Mouse (Mus musculus) C2C12 (cell line): Measurements from ENCODE around the gene Ppp1r18. TPM values are rescaled to one million over a fixed set of nuclear protein-coding genes. Genes with fewer than 3 reads are reported as not detected.
A peak's percentile ranks its signal among the peaks of the same experiment; 100 is the strongest.

ENCODE experiments used
- H3K27me3 ChIP-seq: one replicate; pipeline ENCODE4 v1.6.1; 2011; ENCODE audit not compliant: control insufficient read depth, insufficient read depth, insufficient read length
- H3K36me3 ChIP-seq: one replicate; pipeline ENCODE4 v1.6.1; 2011; ENCODE audit not compliant: control insufficient read depth, insufficient read depth
- H3K4me3 ChIP-seq: one replicate; pipeline ENCODE4 v1.5.1; 2011; ENCODE audit warnings: mild to moderate bottlenecking, control low read depth; ENCODE audit not compliant: poor library complexity, insufficient read depth, severe bottlenecking
- H3K79me2 ChIP-seq: one replicate; pipeline ENCODE4 v1.6.1; 2011; ENCODE audit not compliant: control insufficient read depth, insufficient read depth
- H3K79me3 ChIP-seq: one replicate; pipeline ENCODE4 v1.6.1; 2011; ENCODE audit warnings: low read depth, control low read depth
- H3ac ChIP-seq: one replicate; pipeline ENCODE3; 2011; ENCODE audit warnings: low read depth; ENCODE audit not compliant: control insufficient read depth, insufficient read length
- CEBPB ChIP-seq: IDR thresholded peaks from one replicate; pipeline ENCODE4 v1.6.1; 2011; ENCODE audit warnings: low read depth, mild to moderate bottlenecking, control low read depth, moderate library complexity
- CTCF ChIP-seq: IDR thresholded peaks from one replicate; pipeline ENCODE4 v1.5.1; 2011; ENCODE audit not compliant: control insufficient read depth, insufficient read depth, insufficient read length
- FOSL1 ChIP-seq: IDR thresholded peaks from one replicate; pipeline ENCODE4 v1.8.0; 2011; ENCODE audit warnings: mild to moderate bottlenecking, low read length; ENCODE audit not compliant: poor library complexity, insufficient read depth, severe bottlenecking
- MAX ChIP-seq: IDR thresholded peaks from one replicate; pipeline ENCODE4 v1.6.1; 2011; ENCODE audit warnings: mild to moderate bottlenecking, control low read depth
- MYOD1 ChIP-seq: IDR thresholded peaks from one replicate; pipeline ENCODE4 v1.6.1; 2011; ENCODE audit warnings: low read depth; ENCODE audit not compliant: control insufficient read depth, insufficient read length
- MYOG ChIP-seq: IDR thresholded peaks from one replicate; pipeline ENCODE4 v1.6.1; 2011; ENCODE audit not compliant: control insufficient read depth, insufficient read length; ENCODE audit errors: extremely low read depth
- USF1 ChIP-seq: IDR thresholded peaks from one replicate; pipeline ENCODE4 v1.6.1; 2011; ENCODE audit warnings: low read depth, mild to moderate bottlenecking, control low read depth, moderate library complexity
- polyA plus RNA-seq: library from polyadenylated mRNA; unstranded; fragments of >200 nt; fragmentation: generic; extraction: Trizol; gene quantifications from one replicate; pipeline ENCODE4 v1.2.1, GENCODE M21; 2012; ENCODE audit warnings: missing spikeins

The Ppp1r18 gene
- polyA plus RNA-seq, 1 experiment = 84.2 TPM

DNA sequence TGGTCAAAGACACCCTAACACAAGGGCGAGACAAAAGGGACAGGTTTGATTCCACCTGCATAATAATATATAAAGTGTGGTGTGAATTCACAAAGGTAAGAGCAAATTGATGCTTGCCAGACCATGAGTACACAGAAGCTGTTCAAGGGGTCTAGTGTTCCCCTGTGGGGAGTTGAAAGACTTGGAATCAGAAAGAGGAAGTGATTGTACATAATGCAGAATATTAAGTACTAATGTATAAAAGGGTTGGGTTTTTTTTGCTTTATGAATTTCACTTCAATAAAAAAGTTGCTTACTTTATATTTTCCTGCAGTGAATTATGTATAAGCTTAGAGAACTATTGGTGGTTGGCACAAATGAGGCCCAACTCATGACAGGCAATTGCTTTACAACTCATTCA, 6.0 kb upstream of the Ppp1r18 start:
- Histone ChIP-seq H3ac (no peak overlapping the region), H3K79me3 (peaks cover 2% of the 10 kb centered on the region), H3K36me3 (peaks cover 36% of the 10 kb centered on the region), H3K4me3 (no peak overlapping the region), H3K79me2 (peaks cover 13% of the 10 kb centered on the region), H3K27me3 (no peaks in the 10 kb centered on the region)
- TF ChIP-seq USF1 (no peak), MAX (no peak), CEBPB (no peak), CTCF (no peak), MYOD1 (no peak)

DNA sequence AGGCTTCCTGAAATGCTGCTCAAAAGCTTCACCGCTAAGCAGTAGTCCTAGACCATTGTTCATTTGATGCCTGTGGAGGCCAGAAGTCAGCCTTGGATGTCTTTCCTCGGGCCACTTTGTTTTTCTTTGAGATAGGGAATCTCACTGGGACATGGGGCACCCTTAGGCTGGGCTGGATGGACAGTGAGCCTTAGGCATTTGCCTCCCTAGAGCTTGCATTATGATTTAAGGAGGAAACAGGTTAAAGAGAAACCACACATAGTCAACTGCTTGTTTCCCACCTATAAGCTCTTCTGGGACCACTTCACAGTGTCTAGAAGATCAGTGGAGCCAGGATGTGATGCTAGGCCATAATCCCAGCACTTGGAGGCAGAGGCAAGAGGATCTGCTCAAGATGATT, 5.6 kb upstream of the Ppp1r18 start:
- TF ChIP-seq MYOG = no peak
- no peak for TF ChIP-seq CTCF
- TF ChIP-seq MYOD1 = no peak
- no peak for TF ChIP-seq FOSL1
- TF ChIP-seq USF1 = no peak
- TF ChIP-seq MAX = no peak
- no peak for TF ChIP-seq CEBPB
- Histone ChIP-seq H3K79me3 (peaks cover 2% of the 10 kb centered on the region), H3K36me3 (peaks cover 33% of the 10 kb centered on the region), H3K4me3 (no peak overlapping the region), H3K79me2 (peaks cover 18% of the 10 kb centered on the region), H3ac (no peak overlapping the region), H3K27me3 (no peaks in the 10 kb centered on the region)

DNA sequence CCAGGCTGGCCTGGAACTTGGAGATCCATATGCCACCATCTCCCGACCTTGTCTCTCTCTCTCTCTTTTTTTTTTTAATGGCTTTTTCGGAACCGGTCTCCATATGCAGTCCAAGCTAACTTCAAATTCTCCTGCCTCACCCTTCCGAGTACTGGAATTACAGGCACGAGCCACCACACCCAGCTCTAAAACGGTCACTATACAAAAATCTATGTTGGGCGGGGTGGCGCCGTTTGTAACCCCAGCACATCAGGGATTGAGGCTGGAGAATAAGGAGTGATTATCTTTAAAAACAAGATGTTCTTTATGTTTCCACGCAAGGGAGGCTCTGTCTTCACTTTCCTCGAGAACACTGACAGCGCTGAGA, 4.6 kb upstream of the Ppp1r18 start:
- H3K36me3 ChIP-seq = peaks cover 28% of the 10 kb centered on the region
- no peaks in the 10 kb centered on the region for H3K27me3 ChIP-seq
- H3K79me3 ChIP-seq = peaks cover 2% of the 10 kb centered on the region
- H3K4me3 ChIP-seq = peak overlapping the region; percentile 40
- H3K79me2 ChIP-seq = peaks cover 21% of the 10 kb centered on the region
- peak overlapping the region; percentile 0 for H3ac ChIP-seq
- TF ChIP-seq CEBPB = no peak
- TF ChIP-seq CTCF = no peak
- TF ChIP-seq MYOG = no peak
- no peak for TF ChIP-seq MYOD1
- TF ChIP-seq MAX = no peak
- TF ChIP-seq FOSL1 = no peak
- no peak for TF ChIP-seq USF1

DNA sequence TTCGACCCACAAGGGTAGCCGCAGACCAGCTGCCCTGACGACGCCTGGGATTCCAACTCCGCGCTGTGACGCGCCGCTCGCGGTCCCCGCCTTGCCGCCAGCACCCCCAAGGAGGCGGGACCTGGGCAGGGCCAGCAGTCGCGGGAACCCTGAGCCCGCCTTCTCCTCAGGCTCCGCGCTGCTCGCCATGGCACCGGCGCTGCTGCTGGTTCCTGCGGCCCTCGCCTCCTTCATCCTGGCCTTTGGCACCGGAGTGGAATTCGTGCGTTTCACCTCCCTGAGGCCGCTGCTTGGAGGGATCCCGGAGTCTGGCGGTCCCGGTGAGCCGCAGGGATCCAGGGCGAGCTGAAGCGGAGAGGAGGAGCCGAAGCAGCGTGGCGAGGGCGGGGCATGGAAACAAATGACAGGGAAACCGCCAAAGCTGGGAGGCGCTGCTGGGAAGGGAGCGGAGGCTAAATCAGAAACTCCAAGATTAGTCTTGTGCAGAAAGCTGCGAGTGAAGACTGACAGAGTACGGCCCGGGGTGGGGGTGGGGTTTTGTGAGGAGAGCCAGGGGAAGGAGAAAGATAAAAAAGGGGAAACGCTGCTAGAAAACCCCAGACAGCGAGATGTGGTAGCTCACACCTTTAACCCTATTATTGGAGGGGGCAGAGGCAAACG, 4.1 kb upstream of the Ppp1r18 start, which contains the start of gene Nrm:
TSS of gene Nrm (plus strand) at position 121 of the 660 bp plus-strand sequence.
- Histone ChIP-seq H3K79me2 (peaks cover 26% of the 10 kb centered on the region), H3K79me3 (peaks cover 3% of the 10 kb centered on the region), H3K4me3 (peak within 1 kb of the TSS; percentile 40), H3ac (peak within 1 kb of the TSS; percentile 94), H3K27me3 (no peaks in the 10 kb centered on the region), H3K36me3 (peaks cover 22% of the 10 kb centered on the region)
- TF ChIP-seq CTCF (peak; percentile 13), MYOG (no peak), USF1 (no peak), MYOD1 (no peak), FOSL1 (no peak), CEBPB (no peak), MAX (peak; percentile 74)

DNA sequence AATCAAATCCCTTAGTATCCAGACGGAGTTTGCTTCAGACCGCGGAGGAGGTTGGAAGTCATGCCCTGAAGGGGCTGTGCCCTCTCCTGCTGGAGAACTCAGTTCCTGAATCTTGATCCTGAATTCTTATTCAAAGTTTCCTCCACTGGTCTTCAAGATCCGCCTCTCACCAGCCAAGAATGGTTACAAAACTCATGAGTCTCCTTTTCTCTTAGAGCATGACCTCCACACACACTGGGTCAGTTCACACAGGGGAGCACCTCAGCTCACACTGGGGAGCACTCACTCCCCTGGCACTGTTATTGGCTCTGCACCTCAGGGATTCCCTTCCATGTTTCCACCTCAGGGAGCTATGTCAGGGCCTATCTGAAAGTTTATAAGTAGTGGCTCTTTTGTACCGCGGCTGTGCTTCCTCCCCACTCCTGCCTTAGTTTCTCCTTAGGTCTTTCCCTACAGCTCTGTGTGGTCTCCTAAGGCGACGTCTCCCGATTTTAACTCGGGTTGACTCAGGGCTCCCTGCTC, 500 bp upstream of the Ppp1r18 start:
- Histone ChIP-seq H3K36me3 (peaks cover 22% of the 10 kb centered on the region), H3K4me3 (no peak overlapping the region), H3K79me3 (peaks cover 37% of the 10 kb centered on the region), H3K27me3 (no peaks in the 10 kb centered on the region), H3K79me2 (peaks cover 62% of the 10 kb centered on the region), H3ac (peak overlapping the region; percentile 62)
- TF ChIP-seq FOSL1 = no peak
- no peak for TF ChIP-seq USF1
- TF ChIP-seq CTCF = no peak
- no peak for TF ChIP-seq MYOD1
- TF ChIP-seq MAX = no peak
- TF ChIP-seq CEBPB = no peak
- TF ChIP-seq MYOG = no peak

GRCm38 (mm10) chr17:35866281-35866831, 963 bp downstream of the Ppp1r18 start:
- Histone ChIP-seq H3K79me3 (peaks cover 47% of the 10 kb centered on the region), H3K4me3 (peak overlapping the region; percentile 92), H3K79me2 (peaks cover 76% of the 10 kb centered on the region), H3ac (peak overlapping the region; percentile 88), H3K27me3 (no peaks in the 10 kb centered on the region), H3K36me3 (peaks cover 31% of the 10 kb centered on the region)
- TF ChIP-seq MYOG (no peak), CEBPB (no peak), CTCF (no peak)
